Mouse (Mus musculus): ENCODE measurements around the gene Afap1l2.

- TF ChIP-seq POLR2A (IDR thresholded peaks at IDR 0.05; ENCODE audit: insufficient read length, low read depth): no peak
- TF ChIP-seq CEBPB (IDR thresholded peaks at IDR 0.05; ENCODE audit: insufficient read depth, poor library complexity, severe bottlenecking): no peak
- no peak for TF ChIP-seq SRF (IDR thresholded peaks at IDR 0.05; ENCODE audit: control insufficient read depth, insufficient read length, low read depth)
- no peak for TF ChIP-seq TCF12 (IDR thresholded peaks at IDR 0.05; ENCODE audit: insufficient read depth, poor library complexity, severe bottlenecking)
- no peak for TF ChIP-seq E2F4 (IDR thresholded peaks at IDR 0.05; ENCODE audit: insufficient read depth)
- no peak for TF ChIP-seq MAX (IDR thresholded peaks at IDR 0.05; ENCODE audit: low read depth)
Measured at GRCm38 (mm10) chr19:56914658-56915057, 93.4 kb downstream of the Afap1l2 start.
